Mouse (Mus musculus): ENCODE measurements around the gene Olfr1126. TPM values are rescaled to one million over a fixed set of nuclear protein-coding genes. Genes with fewer than 3 reads are reported as not detected.

The Olfr1126 gene
- total RNA-seq (2023) = not detected

GRCm38 (mm10) chr2:87453662-87454061, at the start of gene Olfr1126:
Gene Olfr1126, plus strand, starts transcription at chr2:87453962.

GRCm38 (mm10) chr2:87416335-87416734, 37.4 kb upstream of the Olfr1126 start, which contains the start of gene Olfr1123:
Gene Olfr1123, plus strand, starts transcription at chr2:87416635.

GRCm38 (mm10) chr2:87429975-87430374, 23.8 kb upstream of the Olfr1126 start, which contains the start of gene Olfr1124:
Gene Olfr1124, plus strand, starts transcription at chr2:87430275.

DNA sequence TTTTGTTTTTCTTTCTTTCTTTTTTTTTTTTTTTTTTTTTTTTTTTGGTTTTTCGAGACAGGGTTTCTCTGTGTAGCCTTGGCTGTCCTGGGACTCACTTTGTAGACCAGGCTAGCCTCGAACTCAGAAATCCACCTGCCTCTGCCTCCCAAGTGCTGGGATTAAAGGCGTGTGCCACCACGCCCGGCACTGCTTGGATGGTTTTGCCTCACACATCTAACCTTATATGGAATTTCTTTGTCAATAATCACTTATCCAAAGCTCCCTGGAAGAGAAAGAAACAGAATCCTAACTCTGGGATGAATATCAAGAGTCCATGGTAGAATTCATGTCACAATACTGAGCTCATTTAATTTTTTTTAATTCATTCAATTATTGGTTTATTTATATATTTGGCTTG, 43.2 kb downstream of the Olfr1126 start, which contains the start of gene Pramel7:
Gene Pramel7 (minus strand): TSS at position 101 of the 400 bp plus-strand sequence.

DNA sequence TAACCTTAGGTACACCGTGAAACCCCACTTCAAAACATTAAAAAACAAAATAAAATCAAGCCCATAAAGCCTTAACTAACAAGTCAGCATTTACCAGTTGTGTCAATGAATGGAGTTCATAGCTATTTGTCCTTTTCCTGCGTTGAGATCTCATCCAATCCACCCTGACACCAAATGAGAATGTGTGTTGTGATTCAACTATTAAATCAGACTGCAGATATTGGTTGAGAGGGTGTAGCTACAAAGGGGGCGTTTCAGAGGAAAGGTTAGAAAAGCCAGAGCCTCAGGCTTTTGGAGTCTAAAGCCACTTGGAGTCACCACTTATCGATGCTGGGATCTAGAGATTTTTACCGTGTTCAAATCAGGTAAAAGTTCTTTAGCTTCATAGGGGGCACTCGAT, 52.5 kb downstream of the Olfr1126 start, which contains the start of gene Pramel6:
Gene Pramel6 (plus strand): TSS at position 301 of the 400 bp plus-strand sequence.

Other genes with a start within 250 kb of the Olfr1126 start
- gene Olfr1113, start 245.0 kb upstream of the Olfr1126 start, total RNA-seq (2023) = not detected
- gene Olfr1115, start 205.9 kb upstream of the Olfr1126 start, total RNA-seq (2023) = not detected
- gene Olfr1116, start 186.4 kb upstream of the Olfr1126 start, total RNA-seq (2023) = not detected
- gene Olfr1118, start 146.4 kb upstream of the Olfr1126 start, total RNA-seq (2023) = not detected
- not detected for gene Olfr1120, start 99.1 kb upstream of the Olfr1126 start, total RNA-seq (2023)
- gene Olfr1121, start 84.1 kb upstream of the Olfr1126 start, total RNA-seq (2023) = not detected
- under 1 TPM; 0.15 to 0.18 TPM for gene Olfr1122, start 68.1 kb upstream of the Olfr1126 start, total RNA-seq (2023)
- gene Olfr1123, start 37.3 kb upstream of the Olfr1126 start, total RNA-seq (2023) = not detected
- gene Olfr1124, start 23.7 kb upstream of the Olfr1126 start, total RNA-seq (2023) = not detected
- not detected for gene Pramel7, start 43.1 kb downstream of the Olfr1126 start, total RNA-seq (2023)
- not detected for gene Pramel6, start 52.6 kb downstream of the Olfr1126 start, total RNA-seq (2023)
- not detected for gene Olfr153, start 77.8 kb downstream of the Olfr1126 start, total RNA-seq (2023)
- not detected for gene Olfr1128, start 91.6 kb downstream of the Olfr1126 start, total RNA-seq (2023)
- not detected for gene Olfr1129, start 119.9 kb downstream of the Olfr1126 start, total RNA-seq (2023)
- gene Olfr1130, start 152.2 kb downstream of the Olfr1126 start, total RNA-seq (2023) = not detected
- gene Olfr1131, start 173.1 kb downstream of the Olfr1126 start, total RNA-seq (2023) = not detected
- gene Olfr1132, start 183.6 kb downstream of the Olfr1126 start, total RNA-seq (2023) = not detected
- not detected for gene Olfr1133, start 193.4 kb downstream of the Olfr1126 start, total RNA-seq (2023)
- not detected for gene Olfr1134, start 204.5 kb downstream of the Olfr1126 start, total RNA-seq (2023)
- not detected for gene Olfr1135, start 219.7 kb downstream of the Olfr1126 start, total RNA-seq (2023)
- gene Olfr1136, start 240.0 kb downstream of the Olfr1126 start, total RNA-seq (2023) = not detected

Measured in T-cell, adult 66 days (primary cell).